Mouse (Mus musculus) megakaryocyte, embryonic 14.5 days (primary cell): ENCODE results near the gene Aldh2. TPM values are rescaled to one million over a fixed set of nuclear protein-coding genes. Genes with fewer than 3 reads are reported as not detected.

ENCODE experiments used
- H3K27me3 ChIP-seq: replicated peaks from 2 replicates; pipeline ENCODE3; 2012; ENCODE audit warnings: inconsistent platforms
- H3K36me3 ChIP-seq: replicated peaks from 2 replicates; pipeline ENCODE3; 2012; ENCODE audit warnings: low read length, inconsistent platforms, mixed read lengths
- H3K4me1 ChIP-seq: 2 replicates; pipeline ENCODE4 v1.6.1; 2012; ENCODE audit warnings: inconsistent platforms
- H3K4me3 ChIP-seq: replicated peaks from 2 replicates; pipeline ENCODE3; 2012; ENCODE audit warnings: moderate library complexity, mild to moderate bottlenecking, inconsistent platforms
- H3K9me3 ChIP-seq: 2 replicates; pipeline ENCODE4 v1.6.1; 2012; ENCODE audit warnings: inconsistent platforms
- FLI1 ChIP-seq: IDR thresholded peaks from 2 replicates; pipeline ENCODE4 v1.6.1; 2012; ENCODE audit warnings: low read length, inconsistent platforms, mixed read lengths
- GATA1 ChIP-seq: IDR thresholded peaks from 3 replicates; pipeline ENCODE4 v1.6.1; 2012; ENCODE audit warnings: mixed read lengths, low read length, inconsistent platforms, borderline replicate concordance
- polyA plus RNA-seq: library from polyadenylated mRNA; stranded (reverse); fragments of >175 nt; gene quantifications from 2 replicates; pipeline ENCODE4 v1.2.3, GENCODE M21; 2012; ENCODE audit warnings: low replicate concordance; ENCODE audit not compliant: insufficient read depth

Gene Aldh2
- polyA plus RNA-seq, 1 experiment, result 846 TPM

GRCm38 (mm10) chr5:121597332-121597731 lies 3.7 kb upstream of the Aldh2 start:
- peak overlapping the region; percentile 18 for H3K4me3 ChIP-seq
- peaks cover 73% of the 10 kb centered on the region for H3K4me1 ChIP-seq
- H3K27me3 ChIP-seq, result no peaks in the 10 kb centered on the region
- no peaks in the 10 kb centered on the region for H3K9me3 ChIP-seq
- no peak for TF ChIP-seq GATA1
- TF ChIP-seq FLI1, result no peak
- peaks cover 15% of the 10 kb centered on the region for H3K36me3 ChIP-seq

- Histone ChIP-seq H3K4me1 (peaks cover 75% of the 10 kb centered on the region), H3K9me3 (no peaks in the 10 kb centered on the region), H3K36me3 (peaks cover 26% of the 10 kb centered on the region), H3K27me3 (no peaks in the 10 kb centered on the region), H3K4me3 (no peak overlapping the region)
- TF ChIP-seq FLI1 (no peak), GATA1 (no peak)
Observed at GRCm38 (mm10) chr5:121596226-121596625, 2.6 kb upstream of the Aldh2 start.

GRCm38 (mm10) chr5:121595758-121596157 lies 2.1 kb upstream of the Aldh2 start:
- Histone ChIP-seq H3K27me3 (no peaks in the 10 kb centered on the region), H3K4me1 (peaks cover 78% of the 10 kb centered on the region)
- TF ChIP-seq GATA1 (no peak), FLI1 (no peak)

GRCm38 (mm10) chr5:121594714-121595313 lies 1.2 kb upstream of the Aldh2 start:
- Histone ChIP-seq H3K27me3 (no peaks in the 10 kb centered on the region), H3K4me1 (peaks cover 87% of the 10 kb centered on the region), H3K4me3 (no peak overlapping the region), H3K9me3 (no peaks in the 10 kb centered on the region), H3K36me3 (peaks cover 39% of the 10 kb centered on the region)
- TF ChIP-seq GATA1 (no peak), FLI1 (no peak)

More at GRCm38 (mm10) chr5:121595758-121596157, 2.1 kb upstream of the Aldh2 start:
- H3K4me3 ChIP-seq, result no peak overlapping the region
- H3K36me3 ChIP-seq, result peaks cover 30% of the 10 kb centered on the region
- H3K9me3 ChIP-seq, result no peaks in the 10 kb centered on the region

GRCm38 (mm10) chr5:121592816-121593407 lies 712 bp downstream of the Aldh2 start:
- Histone ChIP-seq H3K9me3 (no peaks in the 10 kb centered on the region), H3K27me3 (no peaks in the 10 kb centered on the region), H3K4me1 (peaks cover 92% of the 10 kb centered on the region), H3K4me3 (peak overlapping the region; percentile 100), H3K36me3 (peaks cover 43% of the 10 kb centered on the region)
- TF ChIP-seq FLI1 (no peak), GATA1 (no peak)

GRCm38 (mm10) chr5:121592064-121592815 lies 1.4 kb downstream of the Aldh2 start:
- H3K27me3 ChIP-seq, result no peaks in the 10 kb centered on the region

GRCm38 (mm10) chr5:121591417-121592063 lies 2.1 kb downstream of the Aldh2 start:
- peaks cover 92% of the 10 kb centered on the region for H3K4me1 ChIP-seq
- no peaks in the 10 kb centered on the region for H3K9me3 ChIP-seq
- no peaks in the 10 kb centered on the region for H3K27me3 ChIP-seq
- peak overlapping the region; percentile 100 for H3K4me3 ChIP-seq
- peaks cover 48% of the 10 kb centered on the region for H3K36me3 ChIP-seq
- no peak for TF ChIP-seq FLI1
- no peak for TF ChIP-seq GATA1

More at GRCm38 (mm10) chr5:121592064-121592815, 1.4 kb downstream of the Aldh2 start:
- Histone ChIP-seq H3K36me3 (peaks cover 47% of the 10 kb centered on the region), H3K4me3 (peak overlapping the region; percentile 100), H3K9me3 (no peaks in the 10 kb centered on the region), H3K4me1 (peaks cover 92% of the 10 kb centered on the region)
- TF ChIP-seq FLI1, result no peak
- TF ChIP-seq GATA1, result no peak

GRCm38 (mm10) chr5:121589928-121590327 lies 3.7 kb downstream of the Aldh2 start:
- no peaks in the 10 kb centered on the region for H3K27me3 ChIP-seq
- H3K4me3 ChIP-seq, result no peak overlapping the region
- no peak for TF ChIP-seq GATA1
- TF ChIP-seq FLI1, result no peak
- peaks cover 92% of the 10 kb centered on the region for H3K4me1 ChIP-seq
- H3K36me3 ChIP-seq, result peaks cover 52% of the 10 kb centered on the region
- H3K9me3 ChIP-seq, result no peaks in the 10 kb centered on the region

GRCm38 (mm10) chr5:121586400-121587039 lies 7.1 kb downstream of the Aldh2 start:
- Histone ChIP-seq H3K4me3 (peak overlapping the region; percentile 87), H3K36me3 (peaks cover 55% of the 10 kb centered on the region), H3K4me1 (peaks cover 96% of the 10 kb centered on the region), H3K9me3 (no peaks in the 10 kb centered on the region), H3K27me3 (no peaks in the 10 kb centered on the region)
- TF ChIP-seq GATA1, result no peak
- no peak for TF ChIP-seq FLI1
